Mouse (Mus musculus) bone marrow macrophage, adult 2 months (primary cell): ENCODE measurements at regions not wholly inside any gene's neighbourhood (a gene's known extent, or its start where the extent isn't known, plus 50 kb on each side); places are given as distances from the start of the nearest gene placed in this dataset.

Experiments used
- H3K27ac ChIP-seq: 2 replicates; pipeline ENCODE4 v1.5.1; 2012; ENCODE audit warnings: low read depth, low read length; ENCODE audit not compliant: insufficient read depth
- H3K4me1 ChIP-seq: 2 replicates; pipeline ENCODE4 v1.6.1; 2012; ENCODE audit warnings: low read length; ENCODE audit not compliant: control insufficient read depth, insufficient read depth
- H3K4me3 ChIP-seq: 2 replicates; pipeline ENCODE4 v1.5.1; 2012; ENCODE audit warnings: mild to moderate bottlenecking, low read length, moderate library complexity; ENCODE audit not compliant: insufficient read depth
- CTCF ChIP-seq: IDR thresholded peaks from 2 replicates; pipeline ENCODE4 v1.5.1; 2012; ENCODE audit warnings: low read depth, mild to moderate bottlenecking, low read length, moderate library complexity
- POLR2A ChIP-seq: IDR thresholded peaks from 2 replicates; pipeline ENCODE4 v1.6.1; 2012; ENCODE audit warnings: mild to moderate bottlenecking, low read depth, low read length, borderline replicate concordance

GRCm38 (mm10) chr7:68911989-68912655 lies 163.1 kb upstream of the Arrdc4 start:
- TF ChIP-seq POLR2A (no peak), CTCF (no peak)

DNA sequence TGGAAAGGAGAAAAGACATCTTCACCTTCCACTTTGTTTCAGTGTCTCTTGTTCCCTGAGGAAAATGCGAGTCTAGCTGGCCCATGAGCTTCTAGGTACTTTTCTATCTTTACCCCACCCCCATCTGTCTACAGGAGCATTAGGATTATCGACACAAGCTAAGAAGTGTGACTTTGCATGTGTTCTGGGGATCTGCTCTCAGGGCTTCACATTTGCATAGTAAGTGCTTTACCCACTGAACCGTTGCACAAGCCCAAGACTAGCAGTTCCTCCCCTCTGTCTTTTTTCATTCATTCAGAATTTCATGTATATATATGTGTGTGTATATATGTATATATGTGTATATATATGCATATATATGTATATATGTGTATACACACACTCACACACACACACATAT lies 162.5 kb upstream of the Arrdc4 start:
- Histone ChIP-seq H3K27ac (no peak overlapping the region), H3K4me1 (no peaks in the 10 kb centered on the region), H3K4me3 (no peak overlapping the region)
- TF ChIP-seq CTCF (no peak), POLR2A (no peak)

More at GRCm38 (mm10) chr7:68911989-68912655, 163.1 kb upstream of the Arrdc4 start:
- H3K4me3 ChIP-seq, result no peak overlapping the region
- H3K4me1 ChIP-seq, result no peaks in the 10 kb centered on the region
- H3K27ac ChIP-seq, result no peak overlapping the region

DNA sequence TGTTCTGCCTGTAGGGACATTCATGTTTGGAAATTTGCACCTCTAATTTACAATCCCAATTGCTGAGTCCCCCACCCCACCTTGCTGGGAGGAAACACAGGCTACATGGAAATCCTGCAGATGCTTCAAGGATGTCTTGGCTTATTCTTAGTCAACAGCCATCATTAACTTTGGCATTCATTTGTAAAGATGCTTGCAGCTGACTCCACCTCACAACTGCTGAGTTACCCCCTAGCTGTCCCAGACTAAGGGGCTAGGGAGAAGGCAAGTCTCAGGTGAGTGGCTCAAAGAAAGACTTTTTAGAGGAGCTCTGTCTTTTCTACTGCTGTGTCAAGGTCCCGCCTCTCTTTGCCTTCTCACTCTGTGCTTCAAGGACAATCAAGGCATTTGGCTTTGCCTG lies 160.7 kb upstream of the Arrdc4 start:
- TF ChIP-seq CTCF (no peak), POLR2A (no peak)
- Histone ChIP-seq H3K27ac (no peak overlapping the region), H3K4me1 (no peaks in the 10 kb centered on the region), H3K4me3 (no peak overlapping the region)

DNA sequence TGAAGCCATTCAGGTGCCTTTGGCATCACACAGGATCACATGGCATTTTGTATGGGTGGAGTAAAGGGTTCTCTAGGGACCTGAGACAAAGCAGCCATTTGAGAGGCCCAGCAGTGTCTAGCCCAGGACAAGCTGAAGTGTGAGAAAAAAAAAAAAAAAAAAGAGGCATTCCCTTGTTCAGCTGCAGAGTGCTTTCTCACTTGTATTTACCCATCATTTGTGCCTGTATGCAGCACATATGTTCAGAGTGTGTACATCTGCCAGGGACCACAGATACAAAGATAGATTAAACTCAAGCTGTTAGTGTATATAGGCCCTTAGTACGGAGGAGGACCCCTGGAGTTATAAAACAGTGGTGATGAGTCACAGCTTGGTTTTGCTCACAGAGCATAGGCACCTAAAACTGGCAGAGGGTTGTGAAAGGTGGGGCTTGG lies 159.4 kb upstream of the Arrdc4 start:
- TF ChIP-seq POLR2A (no peak), CTCF (no peak)
- Histone ChIP-seq H3K4me1 (no peaks in the 10 kb centered on the region), H3K27ac (no peak overlapping the region)

GRCm38 (mm10) chr7:68907867-68908266 lies 158.8 kb upstream of the Arrdc4 start:
- TF ChIP-seq POLR2A (no peak), CTCF (no peak)
- H3K27ac ChIP-seq, result no peak overlapping the region
- H3K4me1 ChIP-seq, result no peaks in the 10 kb centered on the region
- no peak overlapping the region for H3K4me3 ChIP-seq

More for the DNA sequence above, 159.4 kb upstream of the Arrdc4 start:
- H3K4me3 ChIP-seq, result no peak overlapping the region

DNA sequence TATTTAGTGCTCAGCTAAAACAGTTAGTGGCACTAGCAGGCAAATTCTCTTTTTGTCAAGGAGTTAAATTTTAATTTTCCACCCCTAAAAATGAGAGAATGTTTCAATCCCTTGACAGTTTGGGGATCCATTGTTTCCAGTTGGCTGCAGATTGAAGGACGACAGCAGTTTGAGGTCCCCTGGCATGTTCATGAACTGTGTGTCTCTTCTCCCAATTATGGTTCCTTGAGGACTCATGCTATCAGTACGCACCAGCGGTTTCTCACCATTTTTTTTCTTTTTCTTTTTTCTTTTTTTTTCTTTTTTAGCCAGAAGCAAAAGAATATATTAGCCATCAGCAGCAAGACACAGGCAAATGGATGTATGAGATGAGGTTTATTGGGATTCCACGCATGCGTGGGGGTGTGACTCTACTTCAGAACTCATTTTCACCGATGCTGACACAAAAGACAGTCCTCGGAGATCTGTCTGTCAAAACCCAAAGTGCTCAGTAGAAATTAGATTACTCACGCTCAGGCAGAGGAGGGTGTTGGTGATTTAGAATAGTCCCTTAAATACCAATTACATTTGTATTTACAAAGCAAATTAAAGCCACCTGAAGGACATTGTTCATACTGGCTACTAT lies 157.8 kb upstream of the Arrdc4 start:
- H3K4me3 ChIP-seq, result no peak overlapping the region
- no peaks in the 10 kb centered on the region for H3K4me1 ChIP-seq
- H3K27ac ChIP-seq, result no peak overlapping the region
- TF ChIP-seq POLR2A (no peak), CTCF (no peak)

- H3K4me1 ChIP-seq, result no peaks in the 10 kb centered on the region
- H3K4me3 ChIP-seq, result no peak overlapping the region
- no peak for TF ChIP-seq CTCF
- TF ChIP-seq POLR2A, result no peak
- no peak overlapping the region for H3K27ac ChIP-seq
These were observed 156.8 kb upstream of the Arrdc4 start for GRCm38 (mm10) chr7:68905793-68906192.

DNA sequence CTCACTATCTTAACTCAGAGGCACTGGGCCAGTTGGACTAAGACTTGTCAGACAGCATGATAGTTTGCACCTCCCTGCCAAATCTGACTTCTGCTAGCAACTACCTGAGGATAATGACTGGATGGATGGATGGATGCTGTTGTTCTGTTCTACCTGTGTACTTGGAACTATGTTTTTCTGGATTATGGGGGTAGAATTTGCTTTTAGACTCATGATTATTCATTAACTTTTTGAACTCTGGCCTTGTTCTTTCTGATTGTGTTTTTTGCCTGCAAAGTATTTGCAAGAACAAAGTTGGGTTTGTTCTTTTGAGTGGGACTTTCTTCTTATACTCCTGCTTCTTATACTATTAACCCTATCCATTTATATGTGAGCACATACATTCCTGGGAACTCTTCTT lies 137.1 kb upstream of the Arrdc4 start:
- Histone ChIP-seq H3K27ac (no peak overlapping the region), H3K4me3 (no peak overlapping the region), H3K4me1 (no peaks in the 10 kb centered on the region)
- TF ChIP-seq CTCF (no peak), POLR2A (no peak)

DNA sequence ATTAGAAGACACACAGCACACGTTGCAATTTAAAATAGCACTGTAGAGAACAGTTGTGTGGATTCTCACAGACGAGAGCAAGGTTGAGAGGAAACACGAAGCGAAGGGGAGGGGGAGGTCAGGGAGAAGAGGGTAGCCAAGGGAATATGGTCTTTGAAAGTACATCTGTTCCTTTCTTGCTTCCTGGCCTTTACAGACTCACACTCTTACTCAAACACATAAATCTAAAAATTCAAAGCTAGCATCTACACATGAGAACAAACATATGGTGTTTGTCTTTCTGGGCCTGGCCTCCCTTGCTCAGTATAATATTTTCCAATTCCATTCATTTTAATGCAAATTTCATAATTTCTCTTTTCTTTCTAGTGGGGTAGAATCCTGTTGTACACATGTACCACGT lies 124.0 kb upstream of the Arrdc4 start:
- no peak overlapping the region for H3K27ac ChIP-seq
- no peak overlapping the region for H3K4me3 ChIP-seq
- H3K4me1 ChIP-seq, result no peaks in the 10 kb centered on the region
- TF ChIP-seq CTCF (no peak), POLR2A (no peak)

DNA sequence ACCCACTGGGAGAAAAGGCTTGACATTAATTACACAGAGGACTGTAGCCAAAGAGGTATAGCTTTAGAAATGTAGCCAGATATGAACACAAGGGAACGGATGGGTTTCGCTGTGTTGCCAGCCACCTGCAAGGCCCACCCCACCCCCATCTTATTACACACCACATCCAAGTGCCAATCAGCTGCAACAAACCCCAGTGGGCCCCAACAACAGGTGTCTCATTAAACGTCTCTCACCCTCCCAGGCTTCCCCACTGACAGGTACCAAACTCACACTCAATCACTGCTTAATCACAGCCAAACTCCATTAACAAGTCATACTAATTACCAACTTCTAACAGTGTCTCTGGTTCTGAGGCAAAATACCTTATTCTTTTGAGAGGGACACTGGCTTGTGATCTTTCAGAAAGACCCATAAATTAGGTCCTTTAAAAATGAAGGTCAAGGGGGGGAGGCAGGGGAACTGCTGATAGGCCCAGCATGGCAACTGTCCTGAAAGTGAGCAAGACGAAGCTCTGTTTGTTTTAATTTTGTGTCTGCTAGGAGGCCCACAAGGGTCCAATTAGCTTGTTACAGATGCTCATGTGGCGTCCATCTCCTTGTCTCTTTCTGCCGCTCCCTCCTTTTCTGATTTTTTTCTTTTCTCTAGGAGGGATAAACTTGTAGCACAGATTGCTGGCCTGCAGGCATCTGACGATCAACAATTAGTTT lies 115.4 kb upstream of the Arrdc4 start:
- no peak overlapping the region for H3K4me3 ChIP-seq
- H3K4me1 ChIP-seq, result no peaks in the 10 kb centered on the region
- no peak overlapping the region for H3K27ac ChIP-seq
- no peak for TF ChIP-seq POLR2A
- no peak for TF ChIP-seq CTCF
